In the genomic region with DNA sequence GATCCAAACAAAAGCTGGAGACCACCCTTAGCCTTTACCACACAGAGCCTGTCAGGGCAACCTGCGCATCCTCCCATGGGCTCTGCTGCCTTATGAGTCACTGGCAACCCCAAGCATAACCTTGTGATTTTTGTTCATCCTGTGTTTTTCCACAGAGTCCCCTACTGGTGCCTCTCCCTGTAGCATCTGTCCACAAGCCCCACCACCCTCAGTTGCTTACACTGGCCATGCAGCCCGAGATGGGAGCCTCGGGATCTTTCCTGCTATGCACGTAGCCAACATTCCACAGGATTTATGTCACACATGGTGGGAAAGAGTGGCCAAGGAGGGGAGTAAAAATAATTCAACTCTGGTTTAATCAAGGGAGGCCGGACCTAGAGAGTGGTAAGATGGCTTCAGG, we compare ENCODE assay signal across 8 mouse cellular contexts.
A peak's percentile ranks its signal among the peaks of the same experiment; 100 is the strongest.
DNase-seq lines count a peak whose midpoint lies in the region; ATAC-seq and TF ChIP-seq lines count a peak whose summit lies in the region.
"Had no signal": no experiment of that assay in that cellular context is flagged by ENCODE, and none has a peak within 500 bp of the region (broad histone marks: within the 10 kb centered on the region; RNA-seq: fewer than 3 reads in every experiment).

No protein-coding gene starts in this region.

- 39% methylated on average over 5 of the region's 5 CpGs for WGBS in lung, postnatal 0 days
- 68% methylated on average over 5 of the region's 5 CpGs for WGBS in forebrain, embryonic 13.5 days
- 27% methylated on average over 5 of the region's 5 CpGs for WGBS in heart, embryonic 16.5 days
- 45% methylated on average over 5 of the region's 5 CpGs for WGBS in stomach, embryonic 16.5 days

- H3K4me2 ChIP-seq in lung, postnatal 0 days (replicated peaks; ENCODE audit: low read depth, low read length), result no peak overlapping the region
- no peak overlapping the region for H3K4me2 ChIP-seq in forebrain, embryonic 13.5 days
- no peak overlapping the region for H3K4me2 ChIP-seq in heart, embryonic 16.5 days (ENCODE audit: low read depth, low read length)
- H3K4me2 ChIP-seq in stomach, embryonic 16.5 days (ENCODE audit: low read depth, low read length), result no peak overlapping the region

- no peaks in the 10 kb centered on the region for H3K27me3 ChIP-seq in lung, postnatal 0 days (replicated peaks; ENCODE audit: insufficient read depth, low read length)
- H3K27me3 ChIP-seq in forebrain, embryonic 13.5 days, result no peaks in the 10 kb centered on the region
- no peaks in the 10 kb centered on the region for H3K27me3 ChIP-seq in heart, embryonic 16.5 days (ENCODE audit: control insufficient read depth, insufficient read depth, low read length)
- no peaks in the 10 kb centered on the region; the same call in 1 of the 2 replicates for H3K27me3 ChIP-seq in stomach, embryonic 16.5 days (ENCODE audit: control insufficient read depth, insufficient read depth, low read length)

- no peak overlapping the region for H3K9ac ChIP-seq in lung, postnatal 0 days (replicated peaks; ENCODE audit: low read depth)
- no peak overlapping the region for H3K9ac ChIP-seq in forebrain, embryonic 13.5 days
- H3K9ac ChIP-seq in heart, embryonic 16.5 days (ENCODE audit: low read length), result no peak overlapping the region
- no peak overlapping the region for H3K9ac ChIP-seq in stomach, embryonic 16.5 days (ENCODE audit: low read length)

- no peaks in the 10 kb centered on the region for H3K36me3 ChIP-seq in lung, postnatal 0 days (ENCODE audit: insufficient read depth, low read length)
- H3K36me3 ChIP-seq in forebrain, embryonic 13.5 days (ENCODE audit: poor library complexity, severe bottlenecking), result no peaks in the 10 kb centered on the region
- H3K36me3 ChIP-seq in heart, embryonic 16.5 days (ENCODE audit: control insufficient read depth, insufficient read depth), result no peaks in the 10 kb centered on the region
- no peaks in the 10 kb centered on the region for H3K36me3 ChIP-seq in stomach, embryonic 16.5 days (ENCODE audit: control insufficient read depth, insufficient read depth, low read length)

- H3K4me3 ChIP-seq in lung, postnatal 0 days (ENCODE audit: low read depth, low read length), result no peak overlapping the region
- no peak overlapping the region for H3K4me3 ChIP-seq in forebrain, embryonic 13.5 days
- H3K4me3 ChIP-seq in heart, embryonic 16.5 days (ENCODE audit: low read length), result no peak overlapping the region
- no peak overlapping the region for H3K4me3 ChIP-seq in stomach, embryonic 16.5 days (replicated peaks; ENCODE audit: low read length)

- ATAC-seq in lung, postnatal 0 days, result 0 out of 2 replicates have a peak, but pooled peaks have one; percentile 14
- peak; percentile 17; the same call in 1 of the 2 replicates for ATAC-seq in forebrain, embryonic 13.5 days
- peak; percentile 74 for ATAC-seq in heart, embryonic 16.5 days (replicated peaks; ENCODE audit: extremely low read depth, insufficient read depth, low FRiP score)
- ATAC-seq in stomach, embryonic 16.5 days (ENCODE audit: insufficient read depth, low FRiP score), result peak; percentile 49; the same call in 1 of the 2 replicates
- ATAC-seq: inflammation-experienced regulatory T-cells, adult 6 months had no signal

- no peak for TF ChIP-seq EP300 in lung, postnatal 0 days (IDR thresholded peaks at IDR 0.05)

- H3K27ac ChIP-seq in lung, postnatal 0 days (ENCODE audit: low read length), result no peak overlapping the region
- peak overlapping the region; percentile 57; the same call in 1 of the 2 replicates for H3K27ac ChIP-seq in forebrain, embryonic 13.5 days
- peak overlapping the region; percentile 74 for H3K27ac ChIP-seq in heart, embryonic 16.5 days (ENCODE audit: low read length)
- peak overlapping the region; percentile 76 for H3K27ac ChIP-seq in stomach, embryonic 16.5 days (ENCODE audit: low read length)

- no peak for DNase-seq in lung, postnatal 0 days (ENCODE audit: low spot score)
- no peak for DNase-seq in lung, adult 18-20 months
- DNase-seq in testis, postnatal 14 days (ENCODE audit: low spot score), result no peak
- no peak for DNase-seq in cerebellum, adult 11 months

- H3K9me3 ChIP-seq in lung, postnatal 0 days (ENCODE audit: low read length), result no peaks in the 10 kb centered on the region
- H3K9me3 ChIP-seq in forebrain, embryonic 13.5 days (replicated peaks), result no peaks in the 10 kb centered on the region
- no peaks in the 10 kb centered on the region for H3K9me3 ChIP-seq in heart, embryonic 16.5 days (replicated peaks; ENCODE audit: control insufficient read depth, low read length)
- no peaks in the 10 kb centered on the region for H3K9me3 ChIP-seq in stomach, embryonic 16.5 days (replicated peaks; ENCODE audit: control insufficient read depth, low read length)

- no peaks in the 10 kb centered on the region for H3K4me1 ChIP-seq in lung, postnatal 0 days (ENCODE audit: insufficient read depth, low read depth, low read length)
- H3K4me1 ChIP-seq in forebrain, embryonic 13.5 days, result peaks cover 26% of the 10 kb centered on the region
- peaks cover 10% of the 10 kb centered on the region for H3K4me1 ChIP-seq in heart, embryonic 16.5 days (ENCODE audit: control insufficient read depth, insufficient read depth, low read length)
- H3K4me1 ChIP-seq in stomach, embryonic 16.5 days (ENCODE audit: control insufficient read depth, insufficient read depth, low read length), result peaks cover 11% of the 10 kb centered on the region

- peak; percentile 9; the same call in 1 of the 2 replicates for TF ChIP-seq CTCF in lung, postnatal 0 days (IDR thresholded peaks at IDR 0.05)

Comparison
In these comparisons a context has a peak if more than half of its experiments do, and no peak if none do; other contexts are left out.
1. ATAC-seq: peak in every context shown above with its lines; median percentile 74 in heart, embryonic 16.5 days; 49 in stomach, embryonic 16.5 days; 17 in forebrain, embryonic 13.5 days; 14 in lung, postnatal 0 days.